Mouse (Mus musculus): Measurements from ENCODE around the gene Casr.

- TF ChIP-seq CTCF (IDR thresholded peaks at IDR 0.05; ENCODE audit: control insufficient read depth, insufficient read depth, insufficient read length), result no peak
- TF ChIP-seq USF1 (IDR thresholded peaks at IDR 0.05; ENCODE audit: low read depth), result no peak
- no peak for TF ChIP-seq FOSL1 (IDR thresholded peaks at IDR 0.05; ENCODE audit: insufficient read depth, low read length, poor library complexity, severe bottlenecking)
Measured at GRCm38 (mm10) chr16:36596671-36597410, 34.9 kb upstream of the Casr start.
